Mouse (Mus musculus) liver, embryonic 15.5 days (tissue): ENCODE measurements at regions not wholly inside any gene's neighbourhood (a gene's known extent, or its start where the extent isn't known, plus 50 kb on each side); places are given as distances from the start of the nearest gene placed in this dataset.

Source experiments
- ATAC-seq: fragments of 200-750 bp; cut with Nextera tagmentation; 2 replicates; pipeline ENCODE4 v1.8.0; 2017; ENCODE audit warnings: moderate number of reproducible peaks, mild to moderate bottlenecking, moderate library complexity; ENCODE audit not compliant: insufficient read depth
- H3K27ac ChIP-seq: fragments of 300-500 bp; sonication (generic); replicated peaks from 2 replicates; pipeline ENCODE4 v1.5.1; 2015; ENCODE audit warnings: mild to moderate bottlenecking, inconsistent platforms
- H3K27me3 ChIP-seq: fragments of 300-500 bp; sonication (generic); 2 replicates; pipeline ENCODE4 v1.6.1; 2015; ENCODE audit warnings: mild to moderate bottlenecking, inconsistent platforms
- H3K36me3 ChIP-seq: fragments of 300-500 bp; sonication (generic); replicated peaks from 2 replicates; pipeline ENCODE4 v1.6.1; 2015; ENCODE audit warnings: moderate library complexity, mild to moderate bottlenecking, inconsistent platforms
- H3K4me1 ChIP-seq: fragments of 300-500 bp; sonication (generic); replicated peaks from 2 replicates; pipeline ENCODE4 v1.6.1; 2015; ENCODE audit warnings: inconsistent platforms
- H3K4me2 ChIP-seq: fragments of 300-500 bp; sonication (generic); 2 replicates; pipeline ENCODE4 v1.6.1; 2015; ENCODE audit warnings: moderate library complexity, mild to moderate bottlenecking, inconsistent platforms
- H3K4me3 ChIP-seq: fragments of 300-500 bp; sonication (generic); replicated peaks from 2 replicates; pipeline ENCODE4 v1.5.1; 2015; ENCODE audit warnings: mild to moderate bottlenecking, inconsistent platforms
- H3K9ac ChIP-seq: fragments of 300-500 bp; sonication (generic); 2 replicates; pipeline ENCODE4 v1.6.1; 2015; ENCODE audit warnings: moderate library complexity, mild to moderate bottlenecking, inconsistent platforms
- H3K9me3 ChIP-seq: fragments of 300-500 bp; sonication (generic); replicated peaks from 2 replicates; pipeline ENCODE4 v1.6.1; 2016; ENCODE audit warnings: inconsistent platforms
- WGBS: fragments of 180-500 bp; shearing (Covaris S2); methylation state at CpG from one replicate; pipeline ENCODE4 v1.1.7; 2015; ENCODE audit warnings: mixed read lengths; ENCODE audit not compliant: insufficient replicate concordance; 5-methylcytosine and 5-hydroxymethylcytosine counted together

GRCm38 (mm10) chr2:74032177-74033021 lies 121.3 kb upstream of the Atp5g3 start:
- no peak overlapping the region for H3K9ac ChIP-seq
- no peak for ATAC-seq
- no peaks in the 10 kb centered on the region for H3K27me3 ChIP-seq
- H3K9me3 ChIP-seq: no peaks in the 10 kb centered on the region
- H3K27ac ChIP-seq: no peak overlapping the region
- WGBS: 65% methylated on average over 11 of the region's 11 CpGs
- H3K36me3 ChIP-seq: no peaks in the 10 kb centered on the region
- H3K4me1 ChIP-seq: no peaks in the 10 kb centered on the region
- H3K4me3 ChIP-seq: no peak overlapping the region
- no peak overlapping the region for H3K4me2 ChIP-seq

GRCm38 (mm10) chr2:74029938-74030337 lies 118.8 kb upstream of the Atp5g3 start:
- Histone ChIP-seq H3K4me3 (no peak overlapping the region), H3K9me3 (no peaks in the 10 kb centered on the region), H3K9ac (no peak overlapping the region), H3K27me3 (no peaks in the 10 kb centered on the region), H3K4me2 (no peak overlapping the region), H3K36me3 (no peaks in the 10 kb centered on the region), H3K27ac (no peak overlapping the region), H3K4me1 (no peaks in the 10 kb centered on the region)
- WGBS: 58% methylated on average over 9 of the region's 9 CpGs
- ATAC-seq: no peak

DNA sequence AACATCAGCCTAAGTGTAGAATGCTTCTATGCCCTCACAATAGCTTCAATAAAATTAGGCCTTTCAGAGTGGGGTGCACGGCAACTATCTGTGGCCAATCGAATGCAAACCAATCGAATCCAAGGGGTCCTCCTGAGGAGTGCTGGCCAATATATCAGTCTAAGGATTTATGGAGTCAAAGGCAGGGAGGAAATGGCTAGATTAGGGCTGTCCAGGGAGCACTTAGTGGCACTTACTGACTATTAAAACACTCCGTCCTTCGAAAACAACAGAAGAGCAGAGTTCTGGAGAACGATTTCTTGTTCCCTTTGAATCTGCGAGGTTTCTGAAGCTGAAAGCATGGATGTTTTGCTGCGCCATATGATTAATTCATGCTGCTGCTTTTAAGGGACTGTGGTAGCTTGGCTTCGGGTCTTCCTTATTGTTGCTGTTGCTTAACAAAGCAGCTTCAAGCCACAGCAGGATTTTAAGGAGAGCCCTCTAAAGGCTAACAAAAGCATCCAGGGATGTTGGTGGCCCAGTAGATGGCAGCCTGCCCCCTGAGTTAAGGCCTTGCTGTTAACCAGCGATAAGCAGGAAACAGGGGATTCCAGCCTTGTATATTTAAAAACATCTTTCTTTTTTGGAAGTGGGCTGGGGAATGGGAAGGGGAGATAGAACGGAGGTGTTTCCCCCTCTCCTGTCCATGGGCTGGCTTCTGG lies 116.4 kb upstream of the Atp5g3 start:
- Histone ChIP-seq H3K9ac (no peak overlapping the region), H3K27me3 (no peaks in the 10 kb centered on the region)

GRCm38 (mm10) chr2:74015146-74015545 lies 104.0 kb upstream of the Atp5g3 start:
- Histone ChIP-seq H3K27me3 (no peaks in the 10 kb centered on the region), H3K4me3 (no peak overlapping the region), H3K4me1 (no peaks in the 10 kb centered on the region), H3K9ac (no peak overlapping the region), H3K4me2 (no peak overlapping the region), H3K36me3 (no peaks in the 10 kb centered on the region), H3K27ac (no peak overlapping the region), H3K9me3 (no peaks in the 10 kb centered on the region)
- WGBS: 73% methylated on average over 7 of the region's 7 CpGs
- no peak for ATAC-seq

More for the DNA sequence above, 116.4 kb upstream of the Atp5g3 start:
- no peaks in the 10 kb centered on the region for H3K4me1 ChIP-seq
- ATAC-seq: no peak
- 52% methylated on average over 11 of the region's 11 CpGs for WGBS
- no peak overlapping the region for H3K4me2 ChIP-seq
- H3K9me3 ChIP-seq: no peaks in the 10 kb centered on the region
- H3K36me3 ChIP-seq: no peaks in the 10 kb centered on the region
- no peak overlapping the region for H3K4me3 ChIP-seq
- H3K27ac ChIP-seq: no peak overlapping the region

DNA sequence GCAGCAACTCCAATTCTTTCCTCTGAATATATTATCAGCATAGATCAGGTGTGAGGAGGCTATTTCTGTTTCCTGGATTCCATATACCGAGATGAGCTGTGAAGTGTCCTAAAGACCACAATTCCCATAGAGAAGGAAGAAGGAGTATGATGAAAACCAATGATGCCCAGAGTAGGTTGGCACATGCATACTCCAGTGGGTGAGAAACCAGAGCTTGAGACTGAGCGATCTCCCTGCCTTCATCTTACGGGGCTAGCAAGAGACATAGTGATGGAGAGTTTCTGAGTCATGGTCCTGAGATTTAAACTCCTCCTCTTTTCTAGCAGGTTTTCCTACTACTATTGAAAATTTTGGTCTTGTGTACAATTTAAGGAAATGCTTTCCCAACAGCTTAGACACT lies 103.1 kb upstream of the Atp5g3 start:
- no peaks in the 10 kb centered on the region for H3K9me3 ChIP-seq
- H3K36me3 ChIP-seq: no peaks in the 10 kb centered on the region
- 61% methylated on average over 3 of the region's 3 CpGs for WGBS
- no peak overlapping the region for H3K4me3 ChIP-seq
- H3K9ac ChIP-seq: no peak overlapping the region
- H3K4me1 ChIP-seq: no peaks in the 10 kb centered on the region
- ATAC-seq: no peak
- no peaks in the 10 kb centered on the region for H3K27me3 ChIP-seq
- H3K27ac ChIP-seq: no peak overlapping the region
- H3K4me2 ChIP-seq: no peak overlapping the region

- Histone ChIP-seq H3K36me3 (no peaks in the 10 kb centered on the region), H3K27me3 (no peaks in the 10 kb centered on the region), H3K9ac (no peak overlapping the region), H3K4me3 (no peak overlapping the region), H3K4me1 (no peaks in the 10 kb centered on the region), H3K27ac (no peak overlapping the region), H3K9me3 (no peaks in the 10 kb centered on the region), H3K4me2 (no peak overlapping the region)
- 14% methylated on average over 2 of the region's 2 CpGs for WGBS
- ATAC-seq: no peak
Measured at GRCm38 (mm10) chr2:73998531-73998930, 87.4 kb upstream of the Atp5g3 start.

- Histone ChIP-seq H3K9me3 (no peaks in the 10 kb centered on the region), H3K4me3 (no peak overlapping the region), H3K27ac (no peak overlapping the region), H3K36me3 (no peaks in the 10 kb centered on the region), H3K27me3 (no peaks in the 10 kb centered on the region), H3K4me2 (no peak overlapping the region), H3K9ac (no peak overlapping the region), H3K4me1 (no peaks in the 10 kb centered on the region)
- no peak for ATAC-seq
- 62% methylated on average over 5 of the region's 5 CpGs for WGBS
Measured at GRCm38 (mm10) chr2:73996986-73997385, 85.9 kb upstream of the Atp5g3 start.

DNA sequence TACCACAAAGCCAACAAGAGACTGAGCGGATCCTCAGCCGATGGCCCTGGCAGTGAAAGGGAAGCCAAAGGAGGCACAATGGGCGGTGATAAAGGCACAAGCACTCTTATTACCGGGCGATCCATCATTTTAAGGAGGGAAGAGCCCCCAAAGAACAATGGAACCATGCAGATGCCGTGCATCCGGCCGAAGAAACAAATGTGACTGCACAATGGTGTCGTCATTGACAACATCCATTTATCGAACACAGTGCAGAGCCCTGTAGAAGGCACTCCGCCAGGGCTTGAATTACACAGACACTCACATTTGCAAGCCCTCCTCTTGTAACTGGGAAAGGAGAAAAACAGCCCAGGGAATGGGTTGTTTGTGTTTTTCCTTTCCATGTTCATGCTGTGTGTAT lies 80.7 kb upstream of the Atp5g3 start:
- Histone ChIP-seq H3K4me2 (no peak overlapping the region), H3K4me3 (no peak overlapping the region), H3K36me3 (no peaks in the 10 kb centered on the region), H3K4me1 (no peaks in the 10 kb centered on the region), H3K27me3 (no peaks in the 10 kb centered on the region), H3K9me3 (no peaks in the 10 kb centered on the region), H3K27ac (no peak overlapping the region), H3K9ac (no peak overlapping the region)
- no peak for ATAC-seq
- 71% methylated on average over 11 of the region's 11 CpGs for WGBS

GRCm38 (mm10) chr2:73987441-73988105 lies 76.4 kb upstream of the Atp5g3 start:
- no peaks in the 10 kb centered on the region for H3K27me3 ChIP-seq
- no peak overlapping the region for H3K27ac ChIP-seq
- no peaks in the 10 kb centered on the region for H3K36me3 ChIP-seq
- no peak overlapping the region for H3K4me2 ChIP-seq
- WGBS: 68% methylated on average over 10 of the region's 10 CpGs
- no peak for ATAC-seq
- no peaks in the 10 kb centered on the region for H3K4me1 ChIP-seq
- no peaks in the 10 kb centered on the region for H3K9me3 ChIP-seq
- no peak overlapping the region for H3K4me3 ChIP-seq
- H3K9ac ChIP-seq: no peak overlapping the region

DNA sequence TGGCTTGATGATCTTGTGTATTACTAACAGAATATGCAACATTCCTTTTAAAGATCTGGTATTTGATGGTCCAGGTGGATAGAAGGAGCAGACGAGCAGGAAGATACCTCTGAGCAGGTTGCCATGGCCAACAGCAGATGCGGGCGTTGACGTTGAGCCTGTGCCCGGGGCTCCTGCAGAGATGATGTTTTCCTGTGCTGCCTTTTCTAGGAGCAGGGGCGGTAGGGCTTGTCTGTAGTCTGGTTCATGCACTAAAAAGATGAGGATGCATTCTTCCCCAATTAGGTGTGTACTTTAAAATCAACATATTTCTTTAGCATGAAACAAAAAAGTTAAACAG lies 74.8 kb upstream of the Atp5g3 start:
- H3K4me3 ChIP-seq: no peak overlapping the region
- no peaks in the 10 kb centered on the region for H3K9me3 ChIP-seq
- no peaks in the 10 kb centered on the region for H3K36me3 ChIP-seq
- WGBS: 67% methylated on average over 6 of the region's 6 CpGs
- no peaks in the 10 kb centered on the region for H3K27me3 ChIP-seq
- H3K9ac ChIP-seq: no peak overlapping the region
- no peak for ATAC-seq
- H3K4me2 ChIP-seq: no peak overlapping the region
- H3K4me1 ChIP-seq: no peaks in the 10 kb centered on the region
- no peak overlapping the region for H3K27ac ChIP-seq

DNA sequence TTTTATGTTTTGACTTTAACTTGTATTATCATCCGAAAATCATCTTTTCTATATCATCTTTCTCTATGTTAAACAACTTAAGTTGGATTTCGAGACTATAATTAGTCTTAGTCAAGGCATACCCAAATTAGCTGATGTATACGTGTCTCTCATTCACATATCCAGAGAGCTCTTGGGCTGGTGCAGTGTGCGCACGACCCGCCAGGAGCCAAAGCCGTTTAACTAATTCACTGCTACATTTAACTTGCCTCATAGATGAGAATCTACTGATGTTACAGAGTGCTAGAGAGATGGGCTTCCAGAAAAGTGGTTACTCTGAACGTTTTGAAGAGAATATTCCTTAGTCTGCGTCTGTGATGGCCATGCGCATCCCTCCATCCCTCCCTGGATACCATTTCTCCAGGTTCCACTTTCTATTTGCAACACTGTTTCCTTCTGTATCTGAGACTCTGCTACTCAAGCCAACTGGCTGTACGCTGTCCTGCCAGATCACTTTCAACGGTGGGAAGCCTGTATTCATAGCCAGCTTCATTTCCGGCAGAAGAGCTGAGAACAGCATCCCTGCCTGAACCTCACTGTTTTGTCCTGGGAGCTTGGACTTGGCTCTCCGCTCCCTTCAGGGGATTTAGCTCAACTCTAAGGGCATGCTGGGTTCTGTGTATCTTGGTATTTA lies 74.2 kb upstream of the Atp5g3 start:
- Histone ChIP-seq H3K4me2 (no peak overlapping the region), H3K9me3 (no peaks in the 10 kb centered on the region), H3K27me3 (no peaks in the 10 kb centered on the region), H3K9ac (no peak overlapping the region), H3K4me1 (no peaks in the 10 kb centered on the region), H3K27ac (no peak overlapping the region), H3K36me3 (no peaks in the 10 kb centered on the region), H3K4me3 (no peak overlapping the region)
- no peak for ATAC-seq
- WGBS: 70% methylated on average over 14 of the region's 14 CpGs
